Mouse (Mus musculus): ENCODE data around the gene Rbfox2. TPM values are rescaled to one million over a fixed set of nuclear protein-coding genes. Genes with fewer than 3 reads are reported as not detected.
A peak's percentile ranks its signal among the peaks of the same experiment; 100 is the strongest.

Rbfox2 gene
- polyA plus RNA-seq, 2 experiments: 94.7 to 189 TPM

GRCm38 (mm10) chr15:77206996-77207395, 99.8 kb downstream of the Rbfox2 start:
- no peak for TF ChIP-seq POLR2A (IDR thresholded peaks at IDR 0.05; ENCODE audit: borderline replicate concordance, extremely low read depth, insufficient read depth, insufficient read length)
- H3K9me3 ChIP-seq (ENCODE audit: control insufficient read depth, low read length): no peaks in the 10 kb centered on the region
- no peaks in the 10 kb centered on the region for H3K36me3 ChIP-seq (ENCODE audit: control insufficient read depth, insufficient read depth, low read length)
- DNase-seq (ENCODE audit: low spot score) (no peak), ATAC-seq (ENCODE audit: low FRiP score, low read depth) (no peak)
- no peaks in the 10 kb centered on the region for H3K27me3 ChIP-seq (ENCODE audit: control insufficient read depth, insufficient read depth, low read length)
- H3K27ac ChIP-seq (replicated peaks; ENCODE audit: low read depth, low read length): no peak overlapping the region
- H3K4me3 ChIP-seq (replicated peaks; ENCODE audit: low read length): no peak overlapping the region
- H3K4me1 ChIP-seq (ENCODE audit: control insufficient read depth, insufficient read depth, low read length): peaks cover 36% of the 10 kb centered on the region
- H3K9ac ChIP-seq (ENCODE audit: low read depth, low read length, severe bottlenecking): no peak overlapping the region
- WGBS: 81% methylated on average over 5 of the region's 5 CpGs
- H3K4me2 ChIP-seq (replicated peaks; ENCODE audit: low read depth, low read length, severe bottlenecking): no peak overlapping the region

- no peak overlapping the region for H3K4me3 ChIP-seq (replicated peaks; ENCODE audit: low read length)
- DNase-seq (ENCODE audit: low spot score) (no peak), ATAC-seq (ENCODE audit: low FRiP score, low read depth) (no peak)
- no peak overlapping the region for H3K9ac ChIP-seq (ENCODE audit: low read depth, low read length, severe bottlenecking)
- WGBS: 67% methylated on average over 7 of the region's 7 CpGs
- H3K4me1 ChIP-seq (ENCODE audit: control insufficient read depth, insufficient read depth, low read length): peaks cover 38% of the 10 kb centered on the region
- H3K36me3 ChIP-seq (ENCODE audit: control insufficient read depth, insufficient read depth, low read length): no peaks in the 10 kb centered on the region
- TF ChIP-seq POLR2A (IDR thresholded peaks at IDR 0.05; ENCODE audit: borderline replicate concordance, extremely low read depth, insufficient read depth, insufficient read length): no peak
- no peaks in the 10 kb centered on the region for H3K27me3 ChIP-seq (ENCODE audit: control insufficient read depth, insufficient read depth, low read length)
- no peaks in the 10 kb centered on the region for H3K9me3 ChIP-seq (ENCODE audit: control insufficient read depth, low read length)
- H3K27ac ChIP-seq (replicated peaks; ENCODE audit: low read depth, low read length): no peak overlapping the region
- no peak overlapping the region for H3K4me2 ChIP-seq (replicated peaks; ENCODE audit: low read depth, low read length, severe bottlenecking)
Observed at GRCm38 (mm10) chr15:77204951-77205350, 101.9 kb downstream of the Rbfox2 start.

GRCm38 (mm10) chr15:77203255-77203981, 103.4 kb downstream of the Rbfox2 start:
- ATAC-seq (ENCODE audit: low FRiP score, low read depth): peak; percentile 35; the same call in 1 of the 2 replicates
- no peak for DNase-seq (ENCODE audit: low spot score)
- Histone ChIP-seq H3K36me3 (ENCODE audit: control insufficient read depth, insufficient read depth, low read length) (no peaks in the 10 kb centered on the region), H3K4me1 (ENCODE audit: control insufficient read depth, insufficient read depth, low read length) (peaks cover 32% of the 10 kb centered on the region), H3K9ac (ENCODE audit: low read depth, low read length, severe bottlenecking) (no peak overlapping the region), H3K27me3 (ENCODE audit: control insufficient read depth, insufficient read depth, low read length) (no peaks in the 10 kb centered on the region), H3K4me2 (replicated peaks; ENCODE audit: low read depth, low read length, severe bottlenecking) (0 out of 2 replicates have a peak overlapping the region, but pooled peaks have one; percentile 13), H3K27ac (replicated peaks; ENCODE audit: low read depth, low read length) (peak overlapping the region; percentile 61), H3K4me3 (replicated peaks; ENCODE audit: low read length) (no peak overlapping the region), H3K9me3 (ENCODE audit: control insufficient read depth, low read length) (no peaks in the 10 kb centered on the region)
- 35% methylated on average over 14 of the region's 14 CpGs for WGBS
- no peak for TF ChIP-seq POLR2A (IDR thresholded peaks at IDR 0.05; ENCODE audit: borderline replicate concordance, extremely low read depth, insufficient read depth, insufficient read length)

GRCm38 (mm10) chr15:77202881-77203254, 103.9 kb downstream of the Rbfox2 start:
- H3K4me3 ChIP-seq (replicated peaks; ENCODE audit: low read length): no peak overlapping the region
- H3K9me3 ChIP-seq (ENCODE audit: control insufficient read depth, low read length): no peaks in the 10 kb centered on the region
- TF ChIP-seq POLR2A (IDR thresholded peaks at IDR 0.05; ENCODE audit: borderline replicate concordance, extremely low read depth, insufficient read depth, insufficient read length): no peak
- H3K4me1 ChIP-seq (ENCODE audit: control insufficient read depth, insufficient read depth, low read length): peaks cover 32% of the 10 kb centered on the region
- H3K27ac ChIP-seq (replicated peaks; ENCODE audit: low read depth, low read length): peak overlapping the region; percentile 61
- ATAC-seq (ENCODE audit: low FRiP score, low read depth) (no peak), DNase-seq (ENCODE audit: low spot score) (no peak)
- no peaks in the 10 kb centered on the region for H3K36me3 ChIP-seq (ENCODE audit: control insufficient read depth, insufficient read depth, low read length)
- no peaks in the 10 kb centered on the region for H3K27me3 ChIP-seq (ENCODE audit: control insufficient read depth, insufficient read depth, low read length)
- H3K9ac ChIP-seq (ENCODE audit: low read depth, low read length, severe bottlenecking): no peak overlapping the region
- no peak overlapping the region for H3K4me2 ChIP-seq (replicated peaks; ENCODE audit: low read depth, low read length, severe bottlenecking)
- WGBS: 54% methylated on average over 3 of the region's 3 CpGs

- H3K4me1 ChIP-seq (ENCODE audit: control insufficient read depth, insufficient read depth, low read length): peaks cover 34% of the 10 kb centered on the region
- ATAC-seq (ENCODE audit: low FRiP score, low read depth): peak; percentile 78
- WGBS: 2% methylated on average over 2 of the region's 2 CpGs
- no peak overlapping the region for H3K4me3 ChIP-seq (replicated peaks; ENCODE audit: low read length)
- no peaks in the 10 kb centered on the region for H3K27me3 ChIP-seq (ENCODE audit: control insufficient read depth, insufficient read depth, low read length)
- no peaks in the 10 kb centered on the region for H3K36me3 ChIP-seq (ENCODE audit: control insufficient read depth, insufficient read depth, low read length)
- H3K9ac ChIP-seq (ENCODE audit: low read depth, low read length, severe bottlenecking): no peak overlapping the region
- peak overlapping the region; percentile 43; the same call in 1 of the 2 replicates for H3K27ac ChIP-seq (replicated peaks; ENCODE audit: low read depth, low read length)
- TF ChIP-seq POLR2A (IDR thresholded peaks at IDR 0.05; ENCODE audit: borderline replicate concordance, extremely low read depth, insufficient read depth, insufficient read length): no peak
- H3K4me2 ChIP-seq (replicated peaks; ENCODE audit: low read depth, low read length, severe bottlenecking): no peak overlapping the region
- peak; percentile 88 for DNase-seq (ENCODE audit: low spot score)
- H3K9me3 ChIP-seq (ENCODE audit: control insufficient read depth, low read length): no peaks in the 10 kb centered on the region
Observed at GRCm38 (mm10) chr15:77202223-77202622, 104.6 kb downstream of the Rbfox2 start.
